Mouse (Mus musculus) left cerebral cortex, adult 18-20 months (tissue): ENCODE results near the gene Spi1. TPM values are rescaled to one million over a fixed set of nuclear protein-coding genes. Genes with fewer than 3 reads are reported as not detected.
"Not testable (repeated sequence)": the region's sequence is repeated elsewhere in the genome, so short reads cannot be mapped to it uniquely, and the experiment has no call there.

Source experiments
- DNase-seq, 2 experiments: peaks; one replicate each; pipeline ENCODE4 v3.0.0; 2021 to 2022; ENCODE audit warnings: low spot score in 2 of 2, mixed read lengths in 1 of 2
- total RNA-seq, 2 experiments: library from RNA; stranded (reverse); gene quantifications; 2 replicates each; pipeline ENCODE4 v1.2.3; 2021

Gene Spi1
- total RNA-seq, 2 experiments from 2014 or later, result 3.2 to 3.6 TPM

GRCm38 (mm10) chr2:91090827-91091226 is 8.6 kb downstream of the Spi1 start:
- peak; percentile 51 to 56 for DNase-seq

GRCm38 (mm10) chr2:91096524-91096923 is 14.3 kb downstream of the Spi1 start:
- no peak for DNase-seq

- DNase-seq, result no peak
Observed at GRCm38 (mm10) chr2:91097015-91097414, 14.8 kb downstream of the Spi1 start.

- no peak for DNase-seq
Observed at GRCm38 (mm10) chr2:91098156-91098555, 16.0 kb downstream of the Spi1 start.

- peak; percentile 93 to 98 for DNase-seq
Observed at GRCm38 (mm10) chr2:91101124-91101740, 19.0 kb downstream of the Spi1 start.

- no peak for DNase-seq
Observed at GRCm38 (mm10) chr2:91108156-91108555, 26.0 kb downstream of the Spi1 start.

GRCm38 (mm10) chr2:91109241-91109640 is 27.1 kb downstream of the Spi1 start:
- no peak for DNase-seq

- DNase-seq, result no peak
Observed at GRCm38 (mm10) chr2:91109807-91110385, 27.7 kb downstream of the Spi1 start.

GRCm38 (mm10) chr2:91110429-91110828 is 28.2 kb downstream of the Spi1 start:
- no peak for DNase-seq

GRCm38 (mm10) chr2:91111832-91112231 is 29.6 kb downstream of the Spi1 start:
- not testable (repeated sequence) for DNase-seq

- no peak for DNase-seq
Observed at GRCm38 (mm10) chr2:91112491-91112890, 30.3 kb downstream of the Spi1 start.

GRCm38 (mm10) chr2:91113334-91113733 is 31.1 kb downstream of the Spi1 start:
- DNase-seq, result no peak

- no peak for DNase-seq
Observed at GRCm38 (mm10) chr2:91113852-91114251, 31.7 kb downstream of the Spi1 start.

GRCm38 (mm10) chr2:91114781-91115577 is 32.8 kb downstream of the Spi1 start:
- peak; percentile 96 to 98 for DNase-seq

GRCm38 (mm10) chr2:91115578-91115970 is 33.4 kb downstream of the Spi1 start:
- no peak for DNase-seq

GRCm38 (mm10) chr2:91116842-91117241 is 34.7 kb downstream of the Spi1 start:
- DNase-seq, result peak in 1 of 2 experiments; percentile 38

- DNase-seq, result no peak
Observed at GRCm38 (mm10) chr2:91117585-91118275, 35.5 kb downstream of the Spi1 start, which contains the start of gene Mybpc3. TSS of gene Mybpc3 (plus strand) at chr2:91118144.

GRCm38 (mm10) chr2:91118647-91119046 is 36.5 kb downstream of the Spi1 start:
- no peak for DNase-seq

- DNase-seq, result no peak
Observed at GRCm38 (mm10) chr2:91119061-91119460, 36.9 kb downstream of the Spi1 start.

GRCm38 (mm10) chr2:91119551-91119950 is 37.4 kb downstream of the Spi1 start:
- DNase-seq, result no peak

- no peak for DNase-seq
Observed at GRCm38 (mm10) chr2:91120261-91120671, 38.1 kb downstream of the Spi1 start.

GRCm38 (mm10) chr2:91121011-91121410 is 38.8 kb downstream of the Spi1 start:
- no peak for DNase-seq
